Mouse (Mus musculus): Measurements from ENCODE around the gene Shisa4.

- TF ChIP-seq CTCF (IDR thresholded peaks at IDR 0.05; ENCODE audit: low read depth, low read length): no peak
- no peak for TF ChIP-seq POLR2A (IDR thresholded peaks at IDR 0.05; ENCODE audit: borderline replicate concordance, low read depth, low read length)
Measured at GRCm38 (mm10) chr1:135384171-135384570, 9.1 kb upstream of the Shisa4 start.

All from bone marrow macrophage, adult 2 months (primary cell).